Mouse (Mus musculus) cortical plate, adult 2 months (tissue): ENCODE data around the gene Ttc30a1. TPM values are rescaled to one million over a fixed set of nuclear protein-coding genes. Genes with fewer than 3 reads are reported as not detected.
"Not testable (repeated sequence)": the region's sequence is repeated elsewhere in the genome, so short reads cannot be mapped to it uniquely, and the experiment has no call there.

Experiments
- H3K27ac ChIP-seq: fragments of 200-500 bp; 2 replicates; pipeline ENCODE4 v1.5.1; 2012; ENCODE audit warnings: low read length, control low read depth, inconsistent platforms; ENCODE audit not compliant: insufficient read depth
- H3K4me1 ChIP-seq: fragments of 200-500 bp; 2 replicates; pipeline ENCODE4 v1.6.1; 2011; ENCODE audit warnings: low read length; ENCODE audit not compliant: control insufficient read depth, insufficient read depth
- H3K4me3 ChIP-seq: fragments of 200-500 bp; 2 replicates; pipeline ENCODE4 v1.5.1; 2011; ENCODE audit warnings: mild to moderate bottlenecking, low read length, control low read depth; ENCODE audit not compliant: insufficient read depth
- CTCF ChIP-seq: fragments of 200-500 bp; IDR thresholded peaks from 2 replicates; pipeline ENCODE4 v1.5.1; 2011; ENCODE audit warnings: mild to moderate bottlenecking, control low read depth, low read length; ENCODE audit not compliant: insufficient read depth; ENCODE audit errors: extremely low read depth
- POLR2A ChIP-seq: fragments of 200-500 bp; IDR thresholded peaks from 2 replicates; pipeline ENCODE4 v1.6.1; 2011; ENCODE audit warnings: mild to moderate bottlenecking, low read length, control low read depth; ENCODE audit not compliant: insufficient read depth; ENCODE audit errors: extremely low read depth
- polyA plus RNA-seq: library from polyadenylated mRNA; depleted of rRNA; stranded (reverse); fragments of >200 nt; gene quantifications from 2 replicates; pipeline ENCODE4 v1.2.3, GENCODE M21; 2012; rRNA removed

Ttc30a1 gene
- polyA plus RNA-seq, result 2.8 and 3.0 TPM in 2 replicates

DNA sequence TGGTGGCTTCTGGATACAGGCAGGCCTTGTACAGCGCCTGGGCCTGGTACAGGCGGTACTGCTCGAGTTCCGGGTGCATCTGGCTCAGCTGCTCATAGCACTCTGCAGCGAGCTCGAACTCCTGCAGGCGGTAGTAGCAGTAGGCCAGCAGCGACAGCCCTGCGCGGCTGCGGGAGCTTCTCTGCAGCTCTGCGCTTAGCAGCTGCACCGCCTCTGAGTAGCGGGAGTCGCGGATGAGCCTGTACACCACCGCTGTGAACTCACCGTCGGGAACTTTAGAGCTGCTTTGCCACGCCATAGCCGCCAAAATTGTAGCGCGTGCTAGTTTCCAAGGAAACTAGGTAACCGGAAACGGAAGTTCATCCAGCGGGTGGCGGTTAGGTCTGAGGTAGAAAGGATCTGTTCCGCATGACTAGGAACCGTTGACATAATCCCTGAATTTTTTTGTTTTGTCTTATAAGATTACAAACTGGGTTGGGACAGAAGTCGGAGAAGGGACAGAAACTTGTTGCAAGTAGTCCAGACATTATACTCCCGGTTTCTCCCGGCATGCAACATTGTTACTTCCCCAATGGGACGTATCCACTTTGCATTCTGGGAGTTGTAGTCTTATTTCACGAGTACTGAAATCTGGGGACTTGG lies at the start of gene Ttc30a1:
Ttc30a1 (minus strand) TSS at position 528 of the 642 bp plus-strand sequence.
- 0 out of 2 replicates have a peak, but pooled peaks have one; percentile 23 for TF ChIP-seq POLR2A
- H3K4me1 ChIP-seq, H3K27ac ChIP-seq: not testable (repeated sequence)
- H3K4me3 ChIP-seq, result peak within 1 kb of the TSS; percentile 37

GRCm38 (mm10) chr2:76030080-76030479 lies 48.3 kb upstream of the Ttc30a1 start:
- Histone ChIP-seq H3K4me1 (no peaks in the 10 kb centered on the region; the same call in 1 of the 2 replicates), H3K27ac (no peak overlapping the region), H3K4me3 (no peak overlapping the region)
- TF ChIP-seq POLR2A, result peak; percentile 24; the same call in 1 of the 2 replicates
- no peak for TF ChIP-seq CTCF

- no peak for TF ChIP-seq POLR2A
- no peak for TF ChIP-seq CTCF
- Histone ChIP-seq H3K4me3 (no peak overlapping the region), H3K4me1 (no peaks in the 10 kb centered on the region; the same call in 1 of the 2 replicates), H3K27ac (no peak overlapping the region)
These were observed 47.5 kb upstream of the Ttc30a1 start for GRCm38 (mm10) chr2:76029081-76029901.

- H3K27ac ChIP-seq, result no peak overlapping the region
- H3K4me1 ChIP-seq, result no peaks in the 10 kb centered on the region
- H3K4me3 ChIP-seq, result no peak overlapping the region
- TF ChIP-seq CTCF, result no peak
- TF ChIP-seq POLR2A, result no peak
These were observed 35.1 kb upstream of the Ttc30a1 start for GRCm38 (mm10) chr2:76016890-76017289.

- Histone ChIP-seq H3K4me1 (no peaks in the 10 kb centered on the region), H3K4me3 (no peak overlapping the region), H3K27ac (no peak overlapping the region)
- TF ChIP-seq POLR2A (no peak), CTCF (no peak)
These were observed 34.4 kb upstream of the Ttc30a1 start for GRCm38 (mm10) chr2:76016136-76016535.

DNA sequence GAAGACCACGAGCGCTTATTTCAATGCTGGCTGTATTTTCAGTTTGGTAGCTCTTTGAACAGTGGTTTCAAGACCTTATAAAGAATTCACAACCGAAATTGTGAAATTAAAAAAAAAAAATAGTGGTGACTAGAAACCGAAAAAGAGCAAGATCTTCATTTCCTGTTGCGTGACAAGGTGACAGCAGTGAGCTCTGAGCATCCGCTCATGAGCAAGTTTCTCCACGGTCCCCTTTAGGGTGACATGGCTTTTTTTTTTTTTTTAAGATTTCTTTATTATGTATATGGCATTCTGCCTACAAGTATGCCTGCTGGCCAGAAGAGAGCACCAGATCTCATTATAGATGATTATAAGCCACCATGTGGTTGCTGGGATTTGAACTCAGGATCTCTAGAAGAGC lies 33.7 kb upstream of the Ttc30a1 start:
- H3K4me1 ChIP-seq, result no peaks in the 10 kb centered on the region
- TF ChIP-seq CTCF (no peak), POLR2A (no peak)

GRCm38 (mm10) chr2:76014659-76015058 lies 32.9 kb upstream of the Ttc30a1 start:
- no peak overlapping the region for H3K4me3 ChIP-seq

More for the DNA sequence above, 33.7 kb upstream of the Ttc30a1 start:
- Histone ChIP-seq H3K4me3 (no peak overlapping the region), H3K27ac (no peak overlapping the region)

DNA sequence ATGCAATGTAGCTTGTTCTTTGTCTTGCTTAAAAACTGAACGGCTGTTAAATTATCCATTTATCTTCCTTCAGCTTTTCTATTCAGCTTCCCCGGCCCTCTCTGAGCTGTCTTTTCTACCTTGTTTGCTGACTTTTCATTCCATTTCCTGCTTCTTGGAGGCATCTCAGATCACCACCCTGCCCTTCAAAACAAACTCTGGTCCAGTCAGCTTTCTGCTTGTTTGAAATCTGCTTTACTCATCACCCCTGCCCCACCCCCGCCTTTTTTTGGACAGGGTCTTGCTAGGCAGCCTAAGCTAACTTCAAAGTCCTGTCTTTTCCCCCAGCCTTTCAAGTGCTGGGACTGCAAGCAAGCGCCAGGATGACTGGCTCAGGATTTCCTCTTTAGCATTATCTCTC lies 24.4 kb upstream of the Ttc30a1 start:
- no peak overlapping the region for H3K27ac ChIP-seq
- no peak overlapping the region for H3K4me3 ChIP-seq
- TF ChIP-seq CTCF (no peak), POLR2A (no peak)
- no peaks in the 10 kb centered on the region for H3K4me1 ChIP-seq

More at GRCm38 (mm10) chr2:76014659-76015058, 32.9 kb upstream of the Ttc30a1 start:
- no peaks in the 10 kb centered on the region for H3K4me1 ChIP-seq
- H3K27ac ChIP-seq, result no peak overlapping the region
- TF ChIP-seq CTCF, result no peak
- TF ChIP-seq POLR2A, result no peak

DNA sequence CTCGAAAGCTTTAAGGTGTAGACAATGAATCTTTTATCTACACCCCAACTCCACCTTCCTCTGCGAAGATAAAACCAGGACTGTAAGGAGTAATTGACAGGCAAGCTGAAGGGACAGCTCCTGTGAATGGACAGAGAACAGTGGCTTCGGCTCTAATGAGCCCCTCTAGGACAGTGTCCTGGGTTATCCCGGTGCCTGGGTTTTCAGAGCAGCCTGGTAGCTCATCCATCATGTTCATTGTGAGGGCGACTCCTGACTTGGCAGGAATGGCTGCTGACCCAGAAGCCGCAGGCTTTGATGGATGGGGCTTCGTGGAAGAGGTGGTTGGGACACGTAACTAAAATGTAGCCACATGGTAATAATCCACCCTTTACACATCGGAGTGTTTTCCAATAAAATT lies 21.1 kb upstream of the Ttc30a1 start:
- Histone ChIP-seq H3K27ac (no peak overlapping the region), H3K4me3 (no peak overlapping the region), H3K4me1 (no peaks in the 10 kb centered on the region)
- no peak for TF ChIP-seq CTCF
- TF ChIP-seq POLR2A, result no peak
